Mouse (Mus musculus) forebrain, postnatal 0 days (tissue): Measurements from ENCODE around the gene Gpc6. TPM values are rescaled to one million over a fixed set of nuclear protein-coding genes. Genes with fewer than 3 reads are reported as not detected.

ENCODE experiments used
- ATAC-seq: fragments of 200-750 bp; cut with Nextera tagmentation; 2 replicates; pipeline ENCODE4 v1.8.0; 2017; ENCODE audit warnings: mild to moderate bottlenecking, moderate library complexity
- DNase-seq: peaks from one replicate; pipeline ENCODE4 v3.0.0-alpha.2; 2015
- H3K27ac ChIP-seq: fragments of 300-500 bp; sonication (generic); 2 replicates; pipeline ENCODE4 v1.5.1; 2014; ENCODE audit warnings: low read depth, mild to moderate bottlenecking, antibody characterized with exemption, low read length, moderate library complexity, mixed read lengths
- H3K27me3 ChIP-seq: fragments of 300-500 bp; sonication (generic); 2 replicates; pipeline ENCODE4 v1.6.1; 2014; ENCODE audit warnings: mild to moderate bottlenecking, low read length, mixed read lengths; ENCODE audit not compliant: insufficient read depth
- H3K36me3 ChIP-seq: fragments of 300-500 bp; sonication (generic); 2 replicates; pipeline ENCODE4 v1.6.1; 2014; ENCODE audit warnings: mild to moderate bottlenecking, moderate library complexity; ENCODE audit not compliant: insufficient read depth
- H3K4me1 ChIP-seq: fragments of 300-500 bp; sonication (generic); 2 replicates; pipeline ENCODE4 v1.6.1; 2014; ENCODE audit warnings: antibody characterized with exemption; ENCODE audit not compliant: insufficient read depth
- H3K4me2 ChIP-seq: fragments of 300-500 bp; sonication (generic); 2 replicates; pipeline ENCODE4 v1.6.1; 2014; ENCODE audit warnings: low read depth, mild to moderate bottlenecking, moderate library complexity
- H3K4me3 ChIP-seq: fragments of 300-500 bp; sonication (generic); 2 replicates; pipeline ENCODE4 v1.5.1; 2014; ENCODE audit warnings: low read depth, low read length, mixed read lengths
- H3K9ac ChIP-seq: fragments of 300-500 bp; sonication (generic); 2 replicates; pipeline ENCODE4 v1.6.1; 2014; ENCODE audit warnings: mild to moderate bottlenecking
- H3K9me3 ChIP-seq: fragments of 300-500 bp; sonication (generic); 2 replicates; pipeline ENCODE4 v1.6.1; 2016; ENCODE audit warnings: low read length
- CTCF ChIP-seq: sonication (generic); IDR thresholded peaks from 2 replicates; pipeline ENCODE4 v1.5.1; 2016; ENCODE audit warnings: antibody characterized with exemption, control low read depth, low read depth
- WGBS: fragments of 180-500 bp; shearing (Covaris S2); extraction: QIAGEN DNeasy Blood & Tissue Kit; methylation state at CpG from one replicate; pipeline ENCODE4 v1.1.7; 2014; 5-methylcytosine and 5-hydroxymethylcytosine counted together
- polyA plus RNA-seq: library from polyadenylated mRNA; unstranded; fragments of >200 nt; fragmentation: Nextera tagmentation; extraction: Ambion mirVana; gene quantifications from 2 replicates; pipeline ENCODE4 v1.2.1, GENCODE M21; 2015
- total RNA-seq: library from RNA; depleted of rRNA; stranded (reverse); fragments of >200 nt; gene quantifications from 2 replicates; pipeline ENCODE4 v1.2.3, GENCODE M21; 2014

Gpc6 gene
- total and polyA plus RNA-seq, 2 experiments from 2014 or later: 10.9 to 20.8 TPM

- ATAC-seq (no peak), DNase-seq (no peak)
- no peaks in the 10 kb centered on the region for H3K9me3 ChIP-seq
- H3K27me3 ChIP-seq: no peaks in the 10 kb centered on the region
- no peak overlapping the region for H3K9ac ChIP-seq
- H3K4me1 ChIP-seq: no peaks in the 10 kb centered on the region
- no peak overlapping the region for H3K4me2 ChIP-seq
- 98% methylated on average over 5 of the region's 5 CpGs for WGBS
- no peak for TF ChIP-seq CTCF
- H3K36me3 ChIP-seq: no peaks in the 10 kb centered on the region
- no peak overlapping the region for H3K4me3 ChIP-seq
- H3K27ac ChIP-seq: no peak overlapping the region
Measured at GRCm38 (mm10) chr14:116947939-116948591, 22.9 kb downstream of the Gpc6 start.

GRCm38 (mm10) chr14:116957154-116957553 lies 32.0 kb downstream of the Gpc6 start:
- H3K9ac ChIP-seq: no peak overlapping the region
- no peak for ATAC-seq
- no peak overlapping the region for H3K27ac ChIP-seq
- no peaks in the 10 kb centered on the region for H3K36me3 ChIP-seq
- H3K4me1 ChIP-seq: no peaks in the 10 kb centered on the region
- H3K4me2 ChIP-seq: no peak overlapping the region
- no peaks in the 10 kb centered on the region for H3K9me3 ChIP-seq
- no peak overlapping the region for H3K4me3 ChIP-seq
- no peaks in the 10 kb centered on the region for H3K27me3 ChIP-seq
- TF ChIP-seq CTCF: no peak
- DNase-seq: no peak

- WGBS: 67% methylated on average over 6 of the region's 6 CpGs
- no peak for DNase-seq
- H3K9ac ChIP-seq: no peak overlapping the region
Measured at GRCm38 (mm10) chr14:116964837-116965236, 39.7 kb downstream of the Gpc6 start.

GRCm38 (mm10) chr14:116974708-116975107 lies 49.6 kb downstream of the Gpc6 start:
- TF ChIP-seq CTCF: no peak
- no peaks in the 10 kb centered on the region for H3K27me3 ChIP-seq
- H3K27ac ChIP-seq: no peak overlapping the region
- 88% methylated on average over 3 of the region's 3 CpGs for WGBS
- no peak overlapping the region for H3K9ac ChIP-seq
- DNase-seq: no peak
- H3K36me3 ChIP-seq: no peaks in the 10 kb centered on the region
- ATAC-seq: no peak
- no peaks in the 10 kb centered on the region for H3K9me3 ChIP-seq
- no peak overlapping the region for H3K4me2 ChIP-seq
- H3K4me1 ChIP-seq: no peaks in the 10 kb centered on the region
- H3K4me3 ChIP-seq: no peak overlapping the region

More at GRCm38 (mm10) chr14:116964837-116965236, 39.7 kb downstream of the Gpc6 start:
- no peak overlapping the region for H3K4me2 ChIP-seq
- no peaks in the 10 kb centered on the region for H3K36me3 ChIP-seq
- no peak overlapping the region for H3K27ac ChIP-seq
- no peaks in the 10 kb centered on the region for H3K27me3 ChIP-seq
- no peaks in the 10 kb centered on the region for H3K9me3 ChIP-seq
- no peak overlapping the region for H3K4me3 ChIP-seq
- no peak for TF ChIP-seq CTCF
- no peak for ATAC-seq
- no peaks in the 10 kb centered on the region for H3K4me1 ChIP-seq

GRCm38 (mm10) chr14:116975224-116975623 lies 50.1 kb downstream of the Gpc6 start:
- Histone ChIP-seq H3K9ac (no peak overlapping the region), H3K36me3 (no peaks in the 10 kb centered on the region), H3K27me3 (no peaks in the 10 kb centered on the region), H3K4me3 (no peak overlapping the region), H3K4me1 (no peaks in the 10 kb centered on the region), H3K9me3 (no peaks in the 10 kb centered on the region), H3K4me2 (no peak overlapping the region), H3K27ac (no peak overlapping the region)
- ATAC-seq: no peak
- WGBS: 81% methylated on average over 4 of the region's 4 CpGs
- DNase-seq: no peak
- TF ChIP-seq CTCF: no peak

- Histone ChIP-seq H3K9me3 (no peaks in the 10 kb centered on the region), H3K9ac (no peak overlapping the region), H3K4me1 (no peaks in the 10 kb centered on the region), H3K36me3 (no peaks in the 10 kb centered on the region), H3K27me3 (no peaks in the 10 kb centered on the region), H3K27ac (no peak overlapping the region), H3K4me3 (no peak overlapping the region), H3K4me2 (no peak overlapping the region)
- WGBS: 94% methylated on average over 2 of the region's 2 CpGs
- ATAC-seq (no peak), DNase-seq (no peak)
- no peak for TF ChIP-seq CTCF
Measured at GRCm38 (mm10) chr14:116977259-116977658, 52.1 kb downstream of the Gpc6 start.

GRCm38 (mm10) chr14:116979714-116980382 lies 54.7 kb downstream of the Gpc6 start:
- TF ChIP-seq CTCF: no peak
- H3K4me1 ChIP-seq: no peaks in the 10 kb centered on the region
- DNase-seq (no peak), ATAC-seq (peak; percentile 18; the same call in 1 of the 2 replicates)
- H3K27me3 ChIP-seq: no peaks in the 10 kb centered on the region
- no peak overlapping the region for H3K4me2 ChIP-seq
- no peak overlapping the region for H3K27ac ChIP-seq
- no peaks in the 10 kb centered on the region for H3K36me3 ChIP-seq
- 57% methylated on average over 10 of the region's 10 CpGs for WGBS
- no peak overlapping the region for H3K9ac ChIP-seq
- no peaks in the 10 kb centered on the region for H3K9me3 ChIP-seq
- H3K4me3 ChIP-seq: no peak overlapping the region
